Mouse (Mus musculus): ENCODE measurements around the gene Lrrc57. TPM values are rescaled to one million over a fixed set of nuclear protein-coding genes. Genes with fewer than 3 reads are reported as not detected.

Lrrc57 gene
- total RNA-seq, 2 experiments from 2014 or later = 17.3 to 21.9 TPM

Other genes starting within 250 kb of the Lrrc57 start
- 10 to 100 TPM; 27.6 to 29.0 TPM for gene Ganc, start 205.6 kb downstream of the Lrrc57 start, total RNA-seq (2021)
- 10 to 100 TPM; 45.4 to 47.2 TPM for gene Tmem87a, start 205.4 kb downstream of the Lrrc57 start, total RNA-seq (2021)
- 1 to 10 TPM; 1.1 to 2.0 TPM for gene Capn3, start 153.5 kb downstream of the Lrrc57 start, total RNA-seq (2021)
- gene Zfp106, start 45.7 kb downstream of the Lrrc57 start, total RNA-seq (2021) = 100 to 1,000 TPM; 104 TPM
- gene Snap23, start 41.8 kb downstream of the Lrrc57 start, total RNA-seq (2021) = 10 to 100 TPM; 51.7 to 60.1 TPM
- 10 to 100 TPM; 20.6 to 24.1 TPM for gene Haus2, start 137 bp downstream of the Lrrc57 start, total RNA-seq (2021)
- 10 to 100 TPM; 23.7 to 26.2 TPM for gene Stard9, start 19.6 kb upstream of the Lrrc57 start, total RNA-seq (2021)
- 10 to 100 TPM; 28.5 to 34.8 TPM for gene Cdan1, start 240.6 kb upstream of the Lrrc57 start, total RNA-seq (2021)
- gene Ttbk2, start 241.1 kb upstream of the Lrrc57 start, total RNA-seq (2021) = 10 to 100 TPM; 15.0 to 15.7 TPM

Data from adrenal gland, postnatal 4 days (tissue).